Mouse (Mus musculus) thymus, postnatal 10 days (tissue): ENCODE results near the gene Serpina11.
"Not testable (repeated sequence)": the region's sequence is repeated elsewhere in the genome, so short reads cannot be mapped to it uniquely, and the experiment has no call there.

Experiments used
- DNase-seq, 2 experiments: peaks; one replicate each; pipeline ENCODE4 v3.0.0; 2021; ENCODE audit warnings: low spot score in 2 of 2

The Serpina11 gene

GRCm38 (mm10) chr12:103971080-103971479 lies 18.7 kb downstream of the Serpina11 start:
- no peak for DNase-seq

- DNase-seq = no peak
Observed at GRCm38 (mm10) chr12:103969577-103970116, 20.1 kb downstream of the Serpina11 start.

- no peak for DNase-seq
Observed at GRCm38 (mm10) chr12:103966761-103967160, 23.0 kb downstream of the Serpina11 start.

- DNase-seq = no peak
Observed at GRCm38 (mm10) chr12:103963288-103963687, 26.5 kb downstream of the Serpina11 start.

- DNase-seq = no peak
Observed at GRCm38 (mm10) chr12:103962860-103963259, 26.9 kb downstream of the Serpina11 start.

- no peak for DNase-seq
Observed at GRCm38 (mm10) chr12:103962337-103962736, 27.4 kb downstream of the Serpina11 start.

- DNase-seq = no peak
Observed at GRCm38 (mm10) chr12:103961716-103962115, 28.0 kb downstream of the Serpina11 start.

GRCm38 (mm10) chr12:103958798-103959197 lies 31.0 kb downstream of the Serpina11 start, which contains the start of gene Serpina1e:
Gene Serpina1e (minus strand): TSS chr12:103958975.
- DNase-seq = no peak

- not testable (repeated sequence) for DNase-seq
Observed at GRCm38 (mm10) chr12:103956555-103956954, 33.2 kb downstream of the Serpina11 start.

- DNase-seq = not testable (repeated sequence)
Observed at GRCm38 (mm10) chr12:103952972-103953371, 36.8 kb downstream of the Serpina11 start.

GRCm38 (mm10) chr12:103946243-103946642 lies 43.5 kb downstream of the Serpina11 start:
- DNase-seq = no peak
